In the genomic region with DNA sequence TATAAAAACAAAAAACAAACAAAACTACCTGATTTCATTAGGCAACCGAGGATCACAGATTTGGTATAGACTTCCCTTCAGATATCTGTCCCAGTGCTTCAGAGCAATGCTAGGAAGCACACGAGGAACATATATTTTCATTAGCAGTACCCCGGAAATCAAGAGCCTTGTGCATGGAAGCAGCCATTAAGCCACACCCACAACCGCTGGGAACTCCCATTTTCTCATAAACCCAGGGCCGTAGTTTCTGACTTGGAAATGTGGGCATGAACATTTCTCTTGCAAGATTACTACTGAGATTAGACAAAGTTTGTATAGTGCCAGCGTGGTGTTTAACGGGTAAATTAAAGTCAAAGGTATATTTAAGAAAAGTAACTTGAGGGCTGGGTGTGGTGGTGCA, we compare ENCODE assay signal across 2 mouse cellular contexts.
TF ChIP-seq lines count a peak whose summit lies in the region.

No protein-coding gene starts in this region.

TF ChIP-seq in CH12.LX, 34 proteins besides CTCF, POLR2A, EP300 and RAD21:
- TF ChIP-seq KAT2A (IDR thresholded peaks at IDR 0.05; ENCODE audit: insufficient replicate concordance, low read length) (no peak), ELF1 (IDR thresholded peaks at IDR 0.05; ENCODE audit: low read depth, low read length) (0 out of 2 replicates have a peak, but pooled peaks have one; percentile 23), MAX (IDR thresholded peaks at IDR 0.05; ENCODE audit: low read length) (0 out of 2 replicates have a peak, but pooled peaks have one; percentile 17)

TF ChIP-seq in ES-E14, 5 proteins besides CTCF, POLR2A, EP300 and RAD21:
- TF ChIP-seq MAFK (IDR thresholded peaks at IDR 0.05; ENCODE audit: insufficient read depth, low read depth, low read length): no peak
